Mouse (Mus musculus) C2C12 (cell line): ENCODE measurements around the gene Slc1a5.

Experiments used
- CEBPB ChIP-seq: IDR thresholded peaks from one replicate; pipeline ENCODE4 v1.6.1; 2011; ENCODE audit warnings: low read depth, mild to moderate bottlenecking, control low read depth, moderate library complexity
- CTCF ChIP-seq: IDR thresholded peaks from one replicate; pipeline ENCODE4 v1.5.1; 2011; ENCODE audit not compliant: control insufficient read depth, insufficient read depth, insufficient read length
- FOSL1 ChIP-seq: IDR thresholded peaks from one replicate; pipeline ENCODE4 v1.8.0; 2011; ENCODE audit warnings: mild to moderate bottlenecking, low read length; ENCODE audit not compliant: poor library complexity, insufficient read depth, severe bottlenecking
- MAX ChIP-seq: IDR thresholded peaks from one replicate; pipeline ENCODE4 v1.6.1; 2011; ENCODE audit warnings: mild to moderate bottlenecking, control low read depth
- MYOD1 ChIP-seq: IDR thresholded peaks from one replicate; pipeline ENCODE4 v1.6.1; 2011; ENCODE audit warnings: low read depth; ENCODE audit not compliant: control insufficient read depth, insufficient read length
- MYOG ChIP-seq: IDR thresholded peaks from one replicate; pipeline ENCODE4 v1.6.1; 2011; ENCODE audit not compliant: control insufficient read depth, insufficient read length; ENCODE audit errors: extremely low read depth
- USF1 ChIP-seq: IDR thresholded peaks from one replicate; pipeline ENCODE4 v1.6.1; 2011; ENCODE audit warnings: low read depth, mild to moderate bottlenecking, control low read depth, moderate library complexity

DNA sequence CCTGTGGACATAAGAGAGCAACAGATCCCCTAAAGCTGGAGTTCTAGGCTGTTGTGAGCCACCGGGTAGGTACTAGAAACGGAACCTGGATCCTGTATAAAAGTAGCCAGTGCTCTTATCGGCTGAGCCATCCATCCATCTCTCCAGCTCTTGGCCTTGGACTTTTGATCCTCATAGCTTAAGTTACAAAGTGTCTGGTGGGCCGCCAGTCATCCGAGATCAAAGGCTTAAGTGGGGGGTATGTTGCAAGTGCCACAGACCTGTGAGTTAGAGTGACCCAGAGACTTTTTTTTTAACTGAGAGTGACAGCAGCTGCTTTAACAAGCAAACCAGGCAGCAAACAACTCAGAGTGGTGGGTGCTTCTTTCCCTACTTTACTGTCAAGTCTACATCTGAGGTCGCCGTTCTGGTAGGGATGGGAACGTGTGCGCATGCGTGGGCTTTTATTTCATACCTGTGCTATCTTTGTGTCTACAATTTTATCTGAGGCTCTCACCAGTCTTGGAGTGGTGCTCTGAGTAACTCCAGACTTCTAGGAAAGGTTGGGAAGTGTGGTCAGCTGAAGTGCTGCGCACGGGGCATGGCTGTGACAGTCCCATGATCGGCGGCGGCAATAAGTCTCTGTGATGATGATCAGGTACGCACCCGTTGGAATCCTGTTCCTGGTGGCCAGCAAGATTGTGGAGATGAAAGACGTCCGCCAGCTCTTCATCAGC is 12.0 kb downstream of the Slc1a5 start:
- TF ChIP-seq MYOG: no peak
- TF ChIP-seq CTCF: no peak
- TF ChIP-seq USF1: no peak
- no peak for TF ChIP-seq MAX
- TF ChIP-seq CEBPB: no peak
- TF ChIP-seq MYOD1: no peak
- TF ChIP-seq FOSL1: no peak
